Mouse (Mus musculus) lung, postnatal 0 days (tissue): ENCODE data around the gene Capn7.

ENCODE experiments used
- CTCF ChIP-seq: IDR thresholded peaks from 2 replicates; pipeline ENCODE4 v1.5.1; 2016; ENCODE audit warnings: antibody characterized with exemption, mild to moderate bottlenecking
- EP300 ChIP-seq: IDR thresholded peaks from 2 replicates; pipeline ENCODE4 v1.6.1; 2016; ENCODE audit warnings: antibody characterized with exemption, mild to moderate bottlenecking, control low read depth

DNA sequence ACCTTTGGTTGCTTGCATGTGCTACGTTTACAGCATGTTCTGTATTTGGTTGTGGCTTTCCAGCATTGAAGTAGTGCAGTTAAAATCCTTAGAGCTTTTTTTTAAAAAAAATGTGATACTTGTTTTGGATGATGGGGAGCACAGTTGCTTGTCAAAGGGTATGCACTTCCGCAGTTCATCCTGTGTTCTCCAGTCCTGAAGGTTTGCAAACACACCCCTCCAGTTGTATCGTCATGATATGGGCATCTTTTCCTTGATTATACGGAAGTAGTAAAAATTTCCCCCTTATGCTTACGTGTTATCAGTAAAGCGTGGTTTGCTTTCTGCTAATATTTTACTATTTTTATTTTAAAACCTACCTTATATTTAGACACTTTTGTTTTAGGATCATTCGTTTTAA is 968 bp downstream of the Capn7 start:
- TF ChIP-seq CTCF (no peak), EP300 (no peak)
